Mouse (Mus musculus) embryo, embryonic 10 days (tissue): Measurements from ENCODE around the gene Poc1b.
"Not testable (repeated sequence)": the region's sequence is repeated elsewhere in the genome, so short reads cannot be mapped to it uniquely, and the experiment has no call there.

ENCODE experiments used
- DNase-seq: peaks from one replicate; pipeline ENCODE4 v3.0.0-alpha.2; 2015; ENCODE audit warnings: low spot score

The Poc1b gene

DNA sequence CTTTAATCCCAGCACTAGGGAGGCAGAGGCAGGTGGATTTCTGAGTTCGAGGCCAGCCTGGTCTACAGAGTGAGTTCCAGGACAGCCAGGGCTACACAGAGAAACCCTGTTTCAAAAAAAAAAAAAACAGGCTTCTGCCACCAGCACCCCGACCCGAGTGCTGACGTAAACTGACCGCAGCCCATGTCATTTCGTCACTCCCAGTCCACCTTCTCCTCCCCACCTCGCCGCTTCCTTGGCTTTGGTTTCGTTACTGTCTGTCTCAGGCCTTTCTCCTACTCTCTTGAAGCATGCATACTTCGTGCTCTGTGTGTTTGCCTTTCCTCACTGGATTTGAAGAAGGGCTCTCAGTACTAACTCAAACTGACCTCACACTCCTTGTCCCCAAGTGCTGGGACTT is 50.9 kb downstream of the Poc1b start:
- not testable (repeated sequence) for DNase-seq

DNA sequence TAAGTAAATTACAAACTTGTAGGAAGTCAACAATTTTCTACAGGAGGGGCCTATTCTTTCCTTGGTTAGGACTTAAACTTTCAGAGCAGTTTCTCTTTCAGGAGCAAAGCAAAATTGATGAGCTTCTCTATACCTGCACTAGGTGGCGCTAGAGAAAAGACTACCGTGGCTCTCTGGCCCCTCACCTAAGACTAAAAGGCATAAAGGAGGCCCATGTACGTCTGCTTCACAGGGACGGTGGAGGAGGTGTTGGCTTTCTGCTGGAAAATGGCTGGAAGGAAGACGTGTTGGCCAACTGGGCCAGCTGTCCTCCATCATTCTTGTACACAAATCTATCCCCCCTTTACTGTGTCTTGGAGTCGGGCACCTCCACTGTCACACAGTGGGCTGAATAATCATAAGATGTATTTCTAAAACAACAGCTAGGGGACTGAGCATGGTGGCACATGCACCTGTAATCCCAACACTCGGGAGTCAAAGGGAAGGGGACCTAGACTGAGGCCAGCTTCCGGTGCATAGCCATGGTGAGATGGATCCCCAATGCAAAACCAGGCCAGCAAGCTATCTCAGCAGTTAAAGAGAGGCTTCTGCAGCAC is 55.2 kb downstream of the Poc1b start:
- peak; percentile 80 for DNase-seq

DNA sequence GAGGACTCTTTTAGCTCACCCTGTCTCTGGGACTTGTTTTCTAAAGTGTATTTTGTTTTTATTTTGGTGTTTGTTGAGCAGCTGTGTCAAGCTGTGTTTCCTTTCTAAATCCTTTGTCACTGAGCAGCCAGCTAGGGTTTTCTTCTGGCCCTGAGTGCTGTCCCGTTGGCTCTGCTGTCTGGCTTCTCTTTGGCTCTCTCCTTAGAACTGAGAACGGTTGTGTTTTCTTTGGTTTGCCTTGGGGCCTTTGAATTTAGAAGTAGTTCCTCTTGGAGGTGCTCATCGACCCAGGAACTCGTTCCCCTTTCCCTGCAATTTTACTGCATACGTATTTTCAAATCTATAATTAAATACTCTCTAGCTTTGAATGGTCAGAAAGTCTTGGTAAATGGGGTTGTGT is 56.2 kb downstream of the Poc1b start:
- no peak for DNase-seq

DNA sequence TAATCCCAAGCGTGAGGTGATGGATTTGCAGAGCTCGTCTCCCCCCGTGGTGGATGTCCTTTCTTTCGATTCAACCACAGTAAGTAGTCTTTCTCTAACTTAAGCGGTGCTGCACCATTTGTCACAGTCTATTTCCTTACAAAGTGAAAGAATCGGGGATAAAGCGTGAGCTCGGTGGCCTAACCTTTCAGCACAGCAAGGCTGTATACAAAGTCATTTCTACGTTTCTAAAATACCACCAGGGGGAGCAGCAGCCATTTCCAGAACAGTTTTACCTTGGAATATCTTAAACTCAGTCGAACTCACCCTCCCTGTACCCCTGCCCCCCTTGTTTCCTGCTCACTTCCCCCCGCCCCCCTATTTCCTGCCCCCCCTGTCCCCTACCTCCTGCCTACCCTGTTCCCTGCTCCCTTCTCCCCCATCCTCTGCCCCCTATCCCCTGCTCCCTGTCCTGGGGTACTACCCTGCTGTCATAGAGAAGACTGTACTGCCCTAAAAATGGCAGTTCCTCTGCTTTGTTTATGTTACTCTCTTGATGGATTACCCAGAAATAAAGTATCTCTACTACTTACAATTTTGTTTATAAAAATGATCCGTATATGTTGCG is 58.1 kb downstream of the Poc1b start:
- DNase-seq: peak; percentile 76

DNA sequence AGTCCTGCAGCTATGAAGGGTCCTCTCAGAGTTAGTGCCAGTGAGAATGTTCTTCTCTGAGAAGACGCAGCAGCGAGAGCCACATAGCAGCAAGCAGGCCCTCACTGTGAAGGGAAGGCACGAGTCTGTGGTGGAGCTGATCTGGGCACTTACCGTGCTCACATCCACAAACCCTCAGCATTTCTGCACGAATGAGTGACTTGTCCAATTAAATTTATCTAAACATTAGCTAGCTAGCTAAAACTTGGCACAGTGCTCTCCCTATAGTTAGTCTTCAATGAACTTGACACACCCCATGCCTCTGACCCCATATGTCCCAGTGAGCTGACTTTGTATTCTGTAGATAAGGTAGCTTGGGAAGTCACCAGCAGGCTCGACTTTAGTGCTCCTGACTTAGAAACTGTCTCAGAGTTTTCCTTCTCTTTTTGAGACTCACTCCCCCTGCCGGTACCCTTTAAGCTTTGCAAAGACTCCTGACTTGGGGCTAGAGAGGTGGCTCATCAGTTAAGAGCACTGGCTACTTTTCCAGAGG is 59.0 kb downstream of the Poc1b start:
- DNase-seq: no peak

DNA sequence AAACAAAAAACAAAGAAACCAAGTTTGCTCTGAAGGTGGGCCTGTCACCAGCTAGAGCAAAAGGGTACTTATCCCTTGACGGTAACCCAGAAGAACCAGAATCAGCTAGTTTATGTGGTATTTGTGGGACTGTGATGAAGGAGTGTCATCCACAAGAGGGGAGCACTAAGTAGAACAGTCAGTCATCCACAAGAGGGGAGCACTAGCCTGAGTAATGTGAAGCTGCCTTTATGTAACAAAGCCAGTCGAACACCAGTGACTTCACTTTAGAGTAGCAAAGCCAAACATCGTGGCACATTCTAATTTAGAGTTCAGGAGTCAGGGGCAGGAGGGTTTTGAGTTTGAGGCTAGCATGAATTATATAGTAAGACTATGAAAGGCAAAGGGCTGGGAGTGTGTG is 59.6 kb downstream of the Poc1b start:
- no peak for DNase-seq

DNA sequence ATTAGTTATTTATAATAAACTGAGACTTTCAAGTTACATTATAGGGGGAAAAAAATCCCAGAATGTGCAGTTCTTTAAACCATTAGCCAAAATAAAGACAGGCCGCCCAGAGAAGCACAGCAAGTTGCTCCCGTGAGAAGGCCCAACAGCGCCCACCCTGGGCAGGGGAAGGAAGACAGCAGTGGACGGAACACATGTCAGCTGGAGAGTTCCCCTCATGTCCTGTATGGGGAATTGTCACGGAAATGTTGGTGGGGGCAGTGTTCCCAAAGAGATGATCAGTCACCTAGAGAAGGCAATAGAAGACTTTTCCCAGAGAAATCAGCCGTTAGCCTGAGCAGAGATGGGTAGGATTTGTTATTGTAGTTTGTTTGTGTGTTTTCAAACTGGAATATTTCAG is 61.6 kb downstream of the Poc1b start:
- peak; percentile 28 for DNase-seq

DNA sequence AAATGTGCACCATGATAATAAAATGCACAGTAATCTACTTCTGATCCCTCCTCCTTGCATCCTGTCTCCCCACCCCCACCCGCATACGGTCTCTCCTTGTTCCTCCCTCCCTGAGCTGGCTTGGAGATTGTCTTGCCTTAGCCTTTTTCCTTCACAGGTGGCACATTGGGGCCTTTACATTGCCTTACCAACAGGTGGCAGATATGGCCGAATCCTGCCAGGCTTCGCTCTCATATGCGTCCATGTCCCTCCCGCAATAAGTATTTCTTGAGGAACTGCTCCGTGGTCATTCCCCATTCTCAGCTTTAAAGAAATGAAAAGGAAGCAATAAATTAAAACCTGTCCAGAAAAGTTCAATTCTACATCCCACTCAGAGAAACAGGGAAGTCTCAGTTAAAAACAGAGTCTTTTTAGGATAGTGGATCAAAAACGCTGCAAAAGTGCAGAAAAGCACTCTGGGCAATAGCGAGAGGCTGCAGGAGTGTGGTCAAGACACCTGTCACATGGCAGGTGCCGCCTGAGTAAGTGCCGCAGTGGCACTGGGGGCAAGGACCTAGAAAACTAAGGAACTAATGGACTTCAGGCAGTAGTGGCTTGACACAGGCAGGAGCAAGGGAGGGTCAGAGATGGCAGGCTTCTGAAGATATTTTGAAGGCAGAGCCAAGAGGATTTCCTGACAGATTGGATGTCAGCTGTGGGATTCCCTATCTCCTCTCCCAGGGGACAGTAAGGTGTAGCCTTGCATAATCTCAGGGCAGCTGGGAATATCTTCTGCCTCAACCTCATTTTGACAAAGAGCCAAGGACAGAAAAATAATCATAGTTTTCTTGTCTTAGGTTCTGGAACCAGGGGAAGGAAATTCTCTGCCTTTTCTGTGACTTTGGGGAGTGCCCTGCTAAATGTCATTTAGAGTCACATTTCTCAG is 62.3 kb downstream of the Poc1b start:
- DNase-seq: peak; percentile 35

DNA sequence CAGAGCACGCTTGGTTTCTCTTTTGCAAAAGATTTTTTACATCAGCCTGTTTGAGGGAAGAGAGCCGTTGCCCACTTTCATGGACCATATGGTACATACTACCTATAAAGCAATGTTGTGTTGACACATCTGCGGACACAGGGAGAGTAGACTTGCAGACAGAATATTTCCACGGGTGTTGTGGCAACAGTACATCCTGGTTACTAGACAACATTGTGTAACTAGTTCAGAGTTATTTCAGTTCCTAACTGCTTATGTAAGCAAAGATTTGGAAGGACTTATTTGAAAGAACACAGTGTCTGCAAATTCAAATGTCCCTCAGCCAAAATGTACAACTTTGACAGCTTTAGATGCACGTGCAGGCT is 62.9 kb downstream of the Poc1b start:
- DNase-seq: no peak

DNA sequence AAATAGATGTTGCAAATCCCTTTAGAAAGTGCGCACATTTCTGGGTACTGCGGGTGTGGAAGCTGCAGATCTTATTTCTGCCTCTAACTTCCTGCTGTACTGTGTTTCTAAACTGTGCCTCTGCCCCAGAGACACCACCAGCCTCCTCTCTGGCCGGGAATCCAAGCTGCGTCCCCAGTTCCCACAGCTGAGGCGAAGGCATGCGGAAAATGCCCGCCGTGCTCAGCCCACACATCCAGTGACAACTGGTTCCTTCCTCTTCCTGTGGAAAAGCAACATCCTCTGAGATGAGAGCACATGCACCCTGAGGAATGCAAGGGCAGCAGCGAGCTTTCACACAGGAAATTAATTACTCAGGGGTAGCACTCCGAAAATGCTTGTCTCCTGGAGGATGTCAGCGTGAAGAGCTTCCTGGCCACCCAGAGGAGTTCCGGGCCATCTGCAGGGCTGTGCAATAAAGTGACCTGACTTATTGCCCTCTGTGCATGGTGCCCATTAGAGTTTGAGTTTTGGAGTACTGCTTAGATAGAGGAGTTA is 65.2 kb downstream of the Poc1b start:
- peak; percentile 80 for DNase-seq

DNA sequence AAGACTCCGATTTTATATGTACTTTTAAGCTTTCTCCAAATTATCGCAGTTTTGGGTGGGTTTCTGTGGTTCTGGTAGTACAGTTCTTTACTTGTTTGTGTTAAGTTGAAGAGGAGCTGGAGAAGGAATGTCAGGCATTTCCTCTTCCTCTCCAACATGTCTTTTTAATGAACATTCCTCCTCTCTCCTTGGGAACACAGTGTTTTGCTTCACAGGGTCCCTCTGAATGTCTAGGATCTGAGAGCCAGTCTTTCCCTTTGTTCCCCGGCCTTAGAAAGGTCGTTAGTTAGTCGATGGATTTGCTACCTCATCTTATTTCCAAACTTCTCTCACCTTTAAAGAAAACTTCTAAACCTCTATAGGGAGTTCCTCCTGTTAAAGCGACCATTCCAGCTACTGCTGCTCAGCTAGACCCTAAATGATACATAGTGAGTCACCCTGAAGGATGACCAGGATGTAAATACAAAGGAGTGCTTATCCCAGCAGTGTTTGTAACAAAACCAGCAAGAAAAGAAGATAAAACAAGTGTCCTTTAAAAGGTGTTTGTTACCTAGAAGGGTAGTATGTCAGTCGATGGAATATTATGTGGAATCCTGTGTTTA is 66.2 kb downstream of the Poc1b start:
- DNase-seq: peak; percentile 61

DNA sequence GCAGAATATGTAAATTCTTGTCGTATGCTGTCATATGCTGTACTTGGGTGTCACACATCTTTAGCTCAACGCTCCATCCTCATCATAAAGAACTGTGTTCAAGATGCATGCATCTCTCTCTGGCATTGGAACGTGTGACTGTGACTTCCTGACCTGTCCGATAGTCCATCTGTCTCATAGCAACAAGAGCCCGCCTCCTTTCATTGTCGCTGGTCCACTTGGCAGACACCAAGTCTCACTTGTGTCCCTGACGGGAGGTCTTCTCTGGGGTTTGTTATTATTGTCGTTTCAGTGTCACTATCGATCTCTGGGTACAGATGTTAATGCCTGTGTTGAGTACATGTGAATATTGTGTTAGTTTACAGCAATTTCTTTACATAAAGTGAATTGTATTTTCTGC is 70.1 kb downstream of the Poc1b start:
- DNase-seq: no peak

DNA sequence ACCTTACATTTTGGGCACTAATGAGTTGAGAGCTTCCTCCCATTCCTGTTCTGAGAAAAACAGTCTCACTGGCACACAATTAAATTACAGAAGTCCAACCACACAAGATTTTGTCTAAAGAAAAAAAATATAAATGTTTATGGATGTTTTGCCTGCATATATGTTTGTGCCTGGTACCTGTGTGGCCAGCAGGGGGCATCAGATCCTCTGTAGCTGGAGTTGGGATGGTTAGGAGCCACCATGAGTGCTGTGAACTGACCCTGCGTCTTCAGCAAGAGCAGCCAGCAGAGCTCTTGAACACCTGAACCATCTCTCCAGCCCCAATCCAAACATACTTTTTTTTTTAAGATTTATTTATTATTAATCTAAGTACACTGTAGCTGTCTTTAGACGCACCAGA is 71.3 kb downstream of the Poc1b start:
- DNase-seq: no peak

DNA sequence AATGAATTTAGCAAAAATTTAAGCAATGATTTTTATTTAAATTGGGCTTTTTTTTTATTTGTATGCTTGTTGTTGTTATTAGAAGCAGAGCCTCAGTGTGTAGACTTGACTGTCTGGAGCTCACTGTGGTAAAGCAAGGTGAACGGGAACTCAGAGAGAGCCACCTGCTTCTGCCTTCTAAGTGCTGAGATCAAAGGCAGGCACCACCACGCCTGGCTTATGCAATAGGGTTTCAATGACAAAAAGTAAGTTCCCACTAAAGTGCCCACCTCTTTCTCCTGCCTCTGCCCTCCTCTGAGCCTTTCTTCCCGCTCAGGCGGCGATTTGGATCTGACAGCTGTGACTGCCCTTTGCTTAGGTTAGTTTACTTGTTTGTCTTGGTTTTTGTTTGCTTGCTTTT is 72.3 kb downstream of the Poc1b start:
- no peak for DNase-seq

DNA sequence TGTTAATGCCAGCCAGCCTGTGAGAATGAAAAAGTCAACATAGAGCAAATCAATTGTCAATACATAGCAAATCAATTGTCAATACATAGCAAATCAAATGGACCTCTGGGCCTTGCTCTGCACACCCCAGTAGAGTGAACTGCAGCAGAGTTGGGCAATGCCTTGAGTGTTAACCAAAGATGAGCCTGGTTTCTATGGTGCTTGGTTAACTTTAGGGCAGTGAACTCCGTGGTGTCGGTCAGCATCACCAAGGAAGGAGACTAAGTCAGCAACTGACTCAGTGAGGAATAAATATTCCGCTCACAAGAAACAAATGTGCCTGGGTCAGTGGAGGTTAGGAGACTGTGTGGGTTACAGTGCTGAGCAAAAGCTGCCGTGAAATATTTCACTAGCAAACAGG is 72.7 kb downstream of the Poc1b start:
- DNase-seq: no peak

DNA sequence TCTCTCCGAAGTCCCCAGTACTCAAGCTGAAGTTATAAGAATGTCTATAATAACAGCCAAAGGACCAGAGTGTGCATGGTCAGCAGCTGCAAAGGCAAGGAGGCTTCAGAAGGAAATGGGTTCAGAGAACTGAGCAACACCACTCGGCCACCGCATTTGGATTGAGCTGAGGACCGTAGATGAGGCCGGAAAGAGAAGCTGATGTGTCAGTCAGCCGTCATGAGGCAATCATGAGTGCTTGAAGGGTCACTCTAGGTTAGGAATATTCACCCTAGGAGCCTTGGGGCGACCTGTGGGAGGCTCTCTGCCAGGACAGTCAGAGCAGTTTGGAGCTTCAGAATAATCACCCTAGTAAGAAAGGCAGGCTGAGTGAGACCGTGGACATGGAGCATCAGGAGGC is 74.7 kb downstream of the Poc1b start:
- no peak for DNase-seq

DNA sequence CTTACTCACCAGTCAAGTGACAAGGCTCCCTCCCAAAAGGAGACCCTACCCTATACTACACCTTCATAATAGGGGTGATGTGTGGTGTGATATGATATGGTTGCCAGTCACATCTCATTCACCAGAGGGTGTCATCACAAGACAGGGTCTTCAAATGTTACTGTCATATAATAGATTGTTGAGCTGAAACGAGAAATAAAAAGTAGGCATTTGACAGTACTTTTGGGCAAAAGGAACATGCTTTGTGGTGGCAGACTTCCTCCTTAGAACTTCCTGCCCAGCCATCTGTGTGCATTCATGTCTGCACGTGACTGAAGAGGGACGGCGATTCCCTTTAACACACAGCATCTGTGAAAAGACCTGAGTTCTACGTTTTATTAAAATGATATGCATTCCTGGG is 75.3 kb downstream of the Poc1b start:
- DNase-seq: no peak

DNA sequence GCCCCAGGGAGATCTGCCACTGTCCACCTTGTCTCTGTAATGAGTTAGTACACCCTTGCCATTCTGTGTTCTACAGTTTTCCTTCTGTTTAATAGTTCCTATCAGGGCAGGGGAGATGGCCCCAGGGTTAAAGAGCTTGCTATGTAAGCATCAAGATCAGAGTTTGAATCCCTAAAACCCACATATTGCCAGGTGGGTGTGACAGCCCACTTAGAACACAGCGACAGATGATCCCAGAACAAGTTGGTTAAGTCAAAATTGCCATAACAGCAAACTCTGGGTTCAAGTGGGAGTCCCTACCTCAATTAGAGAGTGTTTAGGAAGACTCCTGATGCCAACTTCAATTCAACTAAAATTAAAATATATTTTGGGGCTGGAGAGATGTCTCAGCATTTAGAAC is 81.3 kb downstream of the Poc1b start:
- no peak for DNase-seq

DNA sequence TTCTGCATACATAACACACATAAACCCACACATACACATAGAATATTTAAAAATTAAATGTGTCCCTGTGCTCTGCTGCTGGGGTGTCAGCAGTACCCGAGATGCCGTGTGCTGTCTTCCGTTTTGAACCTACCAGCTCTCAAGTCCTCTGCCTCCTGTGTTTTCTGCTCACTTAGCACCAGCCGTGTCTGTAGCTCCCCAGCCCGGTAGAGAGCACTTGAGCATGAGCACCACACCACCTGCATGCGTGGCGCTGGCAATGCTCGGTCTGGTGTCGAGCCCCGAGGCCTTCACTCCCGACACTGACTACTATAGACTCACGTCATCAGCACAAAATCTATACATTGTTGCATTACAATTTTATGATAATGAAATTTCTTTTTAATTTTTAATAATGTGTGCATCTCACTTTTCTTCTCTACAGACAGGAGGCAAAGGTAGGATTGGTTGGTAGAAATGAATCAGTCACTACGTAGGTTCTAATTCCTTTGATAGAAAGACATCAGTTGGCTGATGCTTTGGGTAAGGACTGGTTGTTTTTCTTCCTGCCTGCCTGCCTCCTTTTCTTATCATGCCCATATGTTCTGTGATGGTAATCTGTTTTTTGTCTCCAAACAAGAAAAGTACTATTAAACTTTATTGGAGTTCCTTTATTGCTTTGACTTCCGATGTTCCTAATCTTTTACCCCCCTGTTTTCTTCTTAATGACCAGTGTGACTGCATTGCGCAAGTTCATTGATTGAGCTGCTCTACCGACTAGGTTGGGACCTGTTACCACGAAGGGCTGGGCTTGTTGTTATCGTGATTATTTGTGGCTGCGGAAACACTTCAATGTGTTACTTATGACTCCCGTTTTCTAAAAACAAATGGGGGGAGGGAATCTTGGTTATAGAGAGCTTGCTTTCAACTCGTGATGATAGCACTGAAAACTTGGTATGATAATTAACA is 82.1 kb downstream of the Poc1b start:
- no peak for DNase-seq

DNA sequence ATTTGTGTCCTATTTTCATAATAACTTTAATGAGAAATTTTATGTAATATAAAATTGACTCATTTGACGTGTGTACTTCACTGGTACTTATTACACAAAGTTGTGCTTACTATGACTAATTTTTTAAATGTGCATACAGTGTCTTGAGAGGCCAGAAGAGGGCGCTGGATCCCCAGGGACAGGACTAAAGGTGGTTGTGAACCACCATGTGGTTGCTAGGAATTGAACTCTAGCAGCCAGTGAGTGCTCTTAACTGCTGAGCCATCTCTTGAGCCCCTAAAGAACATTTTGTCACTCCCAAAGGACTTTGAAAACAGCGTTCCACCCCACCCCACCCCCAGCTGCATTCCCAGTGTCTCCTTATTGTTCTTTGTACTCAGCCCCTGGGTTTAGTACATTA is 84.0 kb downstream of the Poc1b start:
- peak; percentile 65 for DNase-seq

DNA sequence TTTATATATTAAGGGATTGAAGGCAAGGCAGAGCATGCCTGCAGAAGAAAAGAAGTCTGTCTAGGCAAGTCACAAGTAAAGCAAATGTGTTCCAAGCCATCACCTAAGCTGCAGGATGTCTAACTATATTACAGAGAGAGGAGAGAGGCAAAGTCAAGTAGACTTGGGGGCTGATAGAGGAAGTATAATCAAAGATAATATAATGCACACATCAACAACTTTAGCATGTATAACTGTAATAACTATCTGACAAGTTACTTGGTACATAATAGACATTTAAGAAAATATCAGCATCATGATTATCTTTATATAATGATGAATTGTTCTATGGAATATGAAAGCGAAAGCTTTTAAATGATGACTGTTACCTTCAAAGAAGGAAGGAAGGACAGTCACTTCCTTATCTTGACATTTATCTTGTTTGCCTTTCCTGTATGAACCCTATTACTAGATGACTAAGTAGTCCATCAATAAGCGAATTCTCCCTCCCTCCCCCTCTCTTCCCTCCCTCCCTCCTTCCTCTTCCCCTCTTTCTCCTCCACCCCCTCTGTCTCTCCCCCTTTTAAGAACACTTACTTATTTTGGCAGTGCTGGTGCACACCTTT is 87.7 kb downstream of the Poc1b start:
- DNase-seq: no peak
